Mouse (Mus musculus) heart, embryonic 15.5 days (tissue): ENCODE data around the gene Uvssa. TPM values are rescaled to one million over a fixed set of nuclear protein-coding genes. Genes with fewer than 3 reads are reported as not detected.

Experiments used
- ATAC-seq: fragments of 200-750 bp; cut with Nextera tagmentation; replicated peaks from 2 replicates; pipeline ENCODE4 v1.8.0; 2017; ENCODE audit warnings: low read depth, moderate TSS enrichment; ENCODE audit not compliant: insufficient number of reproducible peaks, insufficient read depth, low FRiP score
- H3K27ac ChIP-seq: fragments of 300-500 bp; sonication (generic); 2 replicates; pipeline ENCODE4 v1.5.1; 2015; ENCODE audit warnings: mild to moderate bottlenecking, inconsistent platforms
- H3K27me3 ChIP-seq: fragments of 300-500 bp; sonication (generic); 2 replicates; pipeline ENCODE4 v1.6.1; 2015; ENCODE audit warnings: inconsistent platforms
- H3K36me3 ChIP-seq: fragments of 300-500 bp; sonication (generic); 2 replicates; pipeline ENCODE4 v1.6.1; 2015; ENCODE audit warnings: mild to moderate bottlenecking, inconsistent platforms
- H3K4me1 ChIP-seq: fragments of 300-500 bp; sonication (generic); replicated peaks from 2 replicates; pipeline ENCODE4 v1.6.1; 2015; ENCODE audit warnings: inconsistent platforms
- H3K4me2 ChIP-seq: fragments of 300-500 bp; sonication (generic); 2 replicates; pipeline ENCODE4 v1.6.1; 2015; ENCODE audit warnings: inconsistent platforms, mild to moderate bottlenecking, moderate library complexity
- H3K4me3 ChIP-seq: fragments of 300-500 bp; sonication (generic); 2 replicates; pipeline ENCODE4 v1.5.1; 2015; ENCODE audit warnings: mild to moderate bottlenecking, inconsistent platforms
- H3K9ac ChIP-seq: fragments of 300-500 bp; sonication (generic); 2 replicates; pipeline ENCODE4 v1.6.1; 2015; ENCODE audit warnings: mild to moderate bottlenecking, inconsistent platforms
- H3K9me3 ChIP-seq: fragments of 300-500 bp; sonication (generic); replicated peaks from 2 replicates; pipeline ENCODE4 v1.6.1; 2016; ENCODE audit warnings: inconsistent platforms
- WGBS: fragments of 180-500 bp; shearing (Covaris S2); methylation state at CpG from one replicate; pipeline ENCODE4 v1.1.7; 2015; ENCODE audit warnings: mixed read lengths; 5-methylcytosine and 5-hydroxymethylcytosine counted together
- polyA plus RNA-seq: library from polyadenylated mRNA; unstranded; fragments of >200 nt; fragmentation: Nextera tagmentation; extraction: Ambion mirVana; gene quantifications from 2 replicates; pipeline ENCODE4 v1.2.1, GENCODE M21; 2015

Gene Uvssa
- polyA plus RNA-seq, 1 experiment from 2014 or later = 3.8 TPM

DNA sequence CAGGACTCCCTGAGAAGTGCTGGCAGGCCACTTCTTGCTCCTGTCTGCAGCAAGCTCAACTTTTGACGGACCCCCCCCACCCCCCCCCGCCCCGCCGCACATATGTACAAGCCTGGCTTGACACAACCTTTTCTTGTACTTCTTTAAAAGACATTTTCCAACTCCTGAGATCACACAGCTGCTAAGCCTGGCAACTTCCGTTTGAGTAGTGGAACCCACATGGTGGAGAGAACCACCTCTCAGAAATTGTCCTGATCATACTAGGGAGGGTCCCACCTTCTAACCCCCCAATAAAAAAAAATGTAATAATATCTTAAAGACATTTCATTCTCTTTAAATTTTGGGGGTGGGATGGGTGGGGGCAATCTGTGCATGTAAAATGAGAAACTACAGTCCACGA, 1.2 kb upstream of the Uvssa start:
- H3K4me2 ChIP-seq = peak overlapping the region; percentile 85
- H3K4me1 ChIP-seq = peaks cover 11% of the 10 kb centered on the region
- no peaks in the 10 kb centered on the region for H3K9me3 ChIP-seq
- ATAC-seq = no peak
- H3K27ac ChIP-seq = no peak overlapping the region
- H3K9ac ChIP-seq = peak overlapping the region; percentile 69; the same call in 1 of the 2 replicates
- peak overlapping the region; percentile 68 for H3K4me3 ChIP-seq
- peaks cover 26% of the 10 kb centered on the region for H3K36me3 ChIP-seq
- 39% methylated on average over 6 of the region's 6 CpGs for WGBS
- H3K27me3 ChIP-seq = no peaks in the 10 kb centered on the region

DNA sequence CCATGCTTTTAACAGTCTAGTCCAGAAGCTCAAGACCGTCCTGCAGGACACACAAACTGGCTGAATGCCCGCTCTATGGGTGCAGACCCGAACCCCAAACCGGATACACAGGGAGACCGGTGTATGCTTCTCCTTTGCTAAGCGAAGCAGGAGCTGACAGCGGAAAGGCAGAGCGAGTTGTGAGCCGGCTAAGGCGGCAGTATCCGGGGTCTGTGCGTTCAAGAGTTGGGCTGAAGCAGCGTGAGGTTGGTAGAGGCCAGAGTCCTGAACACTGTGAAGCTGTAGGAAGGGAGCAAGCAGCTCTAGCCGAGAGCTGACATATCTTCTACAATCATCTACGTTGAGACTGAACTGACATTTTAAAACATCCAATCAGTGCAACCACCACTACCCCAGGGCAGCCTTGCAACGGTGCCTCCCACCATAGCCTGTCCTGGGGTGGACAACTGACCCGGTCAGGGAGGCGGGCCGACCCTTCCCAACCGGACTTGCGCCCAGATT, 498 bp upstream of the Uvssa start:
- H3K27ac ChIP-seq = peak overlapping the region; percentile 98
- peaks cover 19% of the 10 kb centered on the region for H3K36me3 ChIP-seq
- peak overlapping the region; percentile 69 for H3K9ac ChIP-seq
- H3K4me3 ChIP-seq = peak overlapping the region; percentile 68
- H3K27me3 ChIP-seq = no peaks in the 10 kb centered on the region
- ATAC-seq = no peak; the same call in 1 of the 2 replicates
- under 1% methylated on average over 21 of the region's 21 CpGs for WGBS
- H3K4me2 ChIP-seq = peak overlapping the region; percentile 85
- H3K9me3 ChIP-seq = no peaks in the 10 kb centered on the region
- H3K4me1 ChIP-seq = peaks cover 11% of the 10 kb centered on the region

DNA sequence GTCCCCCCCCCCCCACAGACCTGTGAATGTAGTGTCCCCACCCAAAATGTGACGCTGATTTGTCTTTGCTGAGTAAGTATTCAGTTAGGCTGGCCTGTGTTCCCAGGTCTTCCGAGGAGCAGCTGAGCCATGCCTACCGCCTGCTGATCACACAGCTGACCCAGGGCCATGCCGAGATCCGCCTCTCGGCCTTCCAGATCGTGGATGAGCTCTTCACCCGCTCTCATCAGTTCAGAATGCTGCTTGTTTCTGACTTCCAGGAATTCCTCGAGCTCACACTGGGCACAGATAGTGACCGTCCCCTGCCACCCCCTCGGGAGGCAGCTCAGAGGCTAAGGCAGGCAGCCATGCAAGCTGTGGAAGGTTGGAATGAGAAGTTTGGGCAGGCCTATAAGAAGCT, 9.2 kb downstream of the Uvssa start:
- H3K36me3 ChIP-seq = peaks cover 7% of the 10 kb centered on the region; the same call in 1 of the 2 replicates
- no peaks in the 10 kb centered on the region for H3K4me1 ChIP-seq
- H3K4me2 ChIP-seq = no peak overlapping the region
- no peak overlapping the region for H3K27ac ChIP-seq
- H3K9me3 ChIP-seq = no peaks in the 10 kb centered on the region
- no peaks in the 10 kb centered on the region for H3K27me3 ChIP-seq
- ATAC-seq = no peak
- H3K9ac ChIP-seq = no peak overlapping the region
- 70% methylated on average over 11 of the region's 11 CpGs for WGBS
- H3K4me3 ChIP-seq = no peak overlapping the region

DNA sequence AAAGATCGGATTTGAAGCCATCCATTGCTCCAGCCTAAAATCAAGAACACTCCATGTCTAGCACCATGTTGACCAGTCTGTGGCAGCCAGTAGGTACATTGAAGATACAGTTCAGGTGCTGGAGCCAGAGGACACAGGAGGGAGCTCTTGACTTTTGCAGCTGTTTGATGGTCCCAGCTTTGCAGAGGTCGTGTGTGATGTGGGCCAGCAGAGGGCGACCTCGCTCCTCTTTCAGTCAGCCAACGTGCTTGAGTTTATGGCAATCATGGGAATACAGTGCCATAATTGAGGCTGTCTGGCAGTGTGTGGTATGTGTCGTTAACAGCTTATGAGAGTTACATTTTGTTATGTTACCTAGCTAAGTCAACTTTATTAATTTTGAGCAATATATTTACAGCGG, 15.5 kb downstream of the Uvssa start:
- 0 out of 2 replicates have a peak, but pooled peaks have one; percentile 35 for ATAC-seq
- WGBS = 15% methylated on average over 7 of the region's 7 CpGs
- no peak overlapping the region for H3K4me2 ChIP-seq
- H3K9me3 ChIP-seq = no peaks in the 10 kb centered on the region
- H3K27me3 ChIP-seq = no peaks in the 10 kb centered on the region
- H3K4me1 ChIP-seq = no peaks in the 10 kb centered on the region
- no peak overlapping the region for H3K4me3 ChIP-seq
- peaks cover 3% of the 10 kb centered on the region; the same call in 1 of the 2 replicates for H3K36me3 ChIP-seq
- no peak overlapping the region for H3K27ac ChIP-seq
- H3K9ac ChIP-seq = no peak overlapping the region

DNA sequence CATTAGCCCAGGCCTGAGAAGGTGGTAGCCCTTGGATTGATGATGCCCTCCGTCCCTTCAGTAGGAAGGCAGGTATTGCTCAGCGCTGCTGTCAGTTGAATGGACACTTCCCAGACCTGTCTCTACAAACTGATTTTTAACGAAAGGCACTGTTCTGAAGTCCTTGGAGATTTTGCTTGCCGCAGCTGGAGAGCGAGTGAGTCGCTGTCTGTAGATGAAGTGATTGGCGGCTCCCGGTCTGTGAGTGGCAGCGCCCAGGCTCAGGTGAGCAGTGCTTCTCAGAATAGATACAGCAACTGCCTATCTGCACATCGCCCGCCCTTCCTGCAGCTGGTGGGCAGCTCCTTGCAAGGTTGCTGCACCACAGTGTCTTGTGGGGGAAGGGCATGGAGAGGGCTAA, 17.3 kb downstream of the Uvssa start:
- 86% methylated on average over 11 of the region's 11 CpGs for WGBS
- peaks cover 3% of the 10 kb centered on the region; the same call in 1 of the 2 replicates for H3K36me3 ChIP-seq
- H3K27me3 ChIP-seq = no peaks in the 10 kb centered on the region
- H3K4me1 ChIP-seq = peaks cover 12% of the 10 kb centered on the region
- H3K4me2 ChIP-seq = no peak overlapping the region
- no peak overlapping the region for H3K9ac ChIP-seq
- H3K9me3 ChIP-seq = no peaks in the 10 kb centered on the region
- H3K27ac ChIP-seq = no peak overlapping the region
- no peak overlapping the region for H3K4me3 ChIP-seq
- no peak for ATAC-seq

DNA sequence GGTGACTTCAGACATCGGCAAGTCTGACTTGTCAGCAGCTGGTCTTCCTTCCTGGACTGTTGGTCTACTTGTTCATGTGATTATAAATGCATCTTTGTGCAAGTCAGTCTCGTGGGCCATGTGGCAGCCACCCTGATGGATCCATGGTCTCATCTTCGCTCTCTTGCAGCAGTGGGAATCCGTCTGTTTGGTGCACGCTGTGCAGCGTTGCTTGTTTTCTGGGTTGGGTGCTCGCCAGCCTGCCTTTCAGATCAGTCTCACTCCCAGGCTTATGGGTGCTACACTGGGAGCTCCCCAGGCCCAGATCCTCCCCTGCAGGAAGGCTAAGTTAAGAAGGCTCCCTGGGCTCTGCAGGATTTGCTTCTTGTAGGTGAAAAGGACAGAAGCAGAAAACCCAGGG, 18.5 kb downstream of the Uvssa start:
- no peak for ATAC-seq
- WGBS = 86% methylated on average over 7 of the region's 7 CpGs
- Histone ChIP-seq H3K9me3 (no peaks in the 10 kb centered on the region), H3K9ac (no peak overlapping the region), H3K27me3 (no peaks in the 10 kb centered on the region), H3K4me3 (no peak overlapping the region), H3K36me3 (no peaks in the 10 kb centered on the region), H3K4me1 (peaks cover 16% of the 10 kb centered on the region), H3K4me2 (no peak overlapping the region), H3K27ac (no peak overlapping the region)

DNA sequence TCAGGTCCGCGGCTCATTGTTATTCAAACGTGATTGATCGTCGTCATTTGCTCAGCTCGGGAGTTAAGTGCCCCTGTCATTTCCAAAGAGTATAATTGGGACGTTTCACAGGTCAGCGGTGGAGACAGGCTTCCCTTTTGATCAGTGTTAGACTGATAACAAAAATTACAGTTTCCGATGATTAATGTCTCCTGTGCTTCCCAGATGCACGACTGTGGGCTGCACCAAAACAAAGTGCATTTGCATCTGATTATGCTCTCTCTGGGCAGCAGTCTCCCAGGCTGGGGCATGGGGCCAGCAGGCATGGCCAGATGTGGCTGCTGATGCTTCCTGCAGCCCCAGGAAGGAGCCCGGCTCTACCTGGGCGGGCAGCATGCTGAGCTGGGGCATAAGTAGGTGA, 22.5 kb downstream of the Uvssa start:
- Histone ChIP-seq H3K36me3 (no peaks in the 10 kb centered on the region), H3K9ac (no peak overlapping the region), H3K4me2 (no peak overlapping the region), H3K4me1 (peaks cover 16% of the 10 kb centered on the region), H3K4me3 (no peak overlapping the region), H3K27ac (no peak overlapping the region), H3K9me3 (no peaks in the 10 kb centered on the region), H3K27me3 (no peaks in the 10 kb centered on the region)
- no peak for ATAC-seq
- 50% methylated on average over 12 of the region's 12 CpGs for WGBS

DNA sequence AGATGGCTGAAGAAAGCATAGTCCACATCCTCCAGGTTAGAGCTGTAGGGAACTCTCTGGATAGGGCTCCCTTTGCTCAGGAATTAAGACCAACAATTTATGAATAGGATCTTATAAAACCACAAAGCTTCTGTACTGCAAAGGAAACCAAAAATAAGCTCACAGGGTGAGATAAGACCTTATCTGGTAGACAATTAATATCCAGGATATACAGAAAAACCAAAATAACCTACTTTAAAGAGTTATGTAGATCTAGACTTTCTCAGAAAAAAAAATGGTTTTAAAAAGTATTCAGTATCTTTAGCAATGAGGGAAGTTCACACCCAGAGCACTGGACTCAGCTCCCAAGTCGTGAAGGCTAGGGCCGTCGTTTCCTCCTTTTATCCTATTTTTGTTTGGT, 42.0 kb downstream of the Uvssa start:
- Histone ChIP-seq H3K9me3 (no peaks in the 10 kb centered on the region), H3K36me3 (no peaks in the 10 kb centered on the region), H3K4me1 (no peaks in the 10 kb centered on the region), H3K4me2 (no peak overlapping the region), H3K4me3 (no peak overlapping the region), H3K9ac (no peak overlapping the region), H3K27ac (no peak overlapping the region), H3K27me3 (peaks cover under 1% of the 10 kb centered on the region)
- 57% methylated on average over 3 of the region's 3 CpGs for WGBS
- ATAC-seq = no peak

DNA sequence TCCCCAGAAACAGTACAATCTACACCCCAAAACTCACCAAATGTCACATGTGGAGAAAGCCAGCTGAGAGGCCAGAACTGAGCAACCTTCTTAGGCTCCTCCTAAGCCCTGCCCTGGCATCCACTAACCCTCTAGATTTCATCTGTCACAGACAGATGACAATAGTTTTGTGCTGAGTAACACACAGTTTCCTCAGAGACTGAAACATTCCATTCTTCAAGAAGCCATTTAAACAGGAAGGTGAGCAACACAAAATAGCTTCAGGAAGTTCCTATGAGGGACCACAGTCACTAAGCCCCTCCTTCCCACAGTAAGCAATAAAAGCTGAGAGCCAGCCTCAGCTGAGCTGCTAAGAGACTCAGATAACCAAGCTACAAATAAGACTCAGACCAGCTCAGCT, 49.1 kb downstream of the Uvssa start:
- Histone ChIP-seq H3K4me2 (no peak overlapping the region), H3K4me3 (no peak overlapping the region), H3K9me3 (no peaks in the 10 kb centered on the region), H3K36me3 (no peaks in the 10 kb centered on the region), H3K27ac (no peak overlapping the region), H3K27me3 (peaks cover 67% of the 10 kb centered on the region), H3K9ac (no peak overlapping the region), H3K4me1 (peaks cover 24% of the 10 kb centered on the region)
- no peak for ATAC-seq

DNA sequence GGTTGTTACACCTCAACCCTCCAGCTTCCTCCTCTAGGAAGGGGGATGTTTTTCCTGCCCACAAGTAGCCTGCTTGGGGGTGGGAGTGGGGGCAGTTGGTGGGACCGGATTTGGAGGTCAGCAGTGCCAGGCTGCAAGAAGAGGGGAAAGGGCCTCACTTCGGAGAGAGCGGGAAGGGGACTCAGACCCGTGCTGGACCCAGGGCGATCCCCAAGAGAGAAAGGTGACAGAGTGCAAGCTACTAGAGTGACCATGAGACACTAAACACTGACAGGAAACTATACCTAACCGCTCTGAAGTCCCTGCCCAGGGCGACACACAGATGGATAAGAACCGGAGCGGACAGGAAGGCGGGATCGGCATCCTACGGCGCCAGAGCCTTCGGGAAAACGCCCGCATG, 51.8 kb downstream of the Uvssa start:
- Histone ChIP-seq H3K36me3 (no peaks in the 10 kb centered on the region), H3K27me3 (peaks cover 93% of the 10 kb centered on the region), H3K9me3 (no peaks in the 10 kb centered on the region), H3K4me1 (peaks cover 49% of the 10 kb centered on the region), H3K4me2 (peak overlapping the region; percentile 57; the same call in 1 of the 2 replicates), H3K27ac (no peak overlapping the region), H3K4me3 (peak overlapping the region; percentile 38), H3K9ac (no peak overlapping the region)
- 4% methylated on average over 16 of the region's 16 CpGs for WGBS
- ATAC-seq = no peak

DNA sequence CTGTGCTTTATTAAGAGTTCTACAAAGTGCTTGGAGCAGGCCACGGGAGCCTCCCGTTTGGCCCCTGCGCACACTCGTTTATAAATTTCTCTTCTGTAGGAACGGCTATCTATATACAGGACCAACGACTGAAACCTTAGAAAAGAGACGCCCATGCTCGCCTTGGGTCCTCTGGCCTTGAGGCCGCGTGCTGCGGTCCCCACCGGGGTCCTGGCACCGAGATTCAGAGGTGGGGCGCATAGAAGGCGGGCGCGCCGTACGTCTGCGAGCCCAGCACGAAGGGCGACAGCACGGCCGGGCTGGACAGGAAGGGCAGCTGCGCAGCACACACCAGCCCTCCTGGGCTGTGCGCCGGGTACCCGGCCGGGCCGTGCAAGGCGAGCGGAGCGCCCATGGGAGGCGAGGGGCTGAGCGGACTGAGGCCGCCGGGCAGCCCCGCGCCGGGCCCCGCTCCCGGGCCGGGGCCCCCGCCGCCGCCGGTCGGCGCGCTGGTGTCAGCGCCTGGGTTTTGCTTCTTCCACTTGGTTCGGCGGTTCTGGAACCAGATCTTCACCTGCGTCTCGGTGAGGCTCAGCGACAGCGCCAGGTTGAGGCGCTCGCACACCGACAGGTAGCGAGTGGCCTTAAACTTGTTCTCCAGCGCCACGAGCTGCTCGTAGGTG, 52.3 kb downstream of the Uvssa start:
- WGBS = 1% methylated on average over 64 of the region's 64 CpGs
- Histone ChIP-seq H3K4me3 (peak overlapping the region; percentile 38), H3K9me3 (no peaks in the 10 kb centered on the region), H3K9ac (no peak overlapping the region), H3K4me1 (peaks cover 49% of the 10 kb centered on the region), H3K27ac (no peak overlapping the region), H3K36me3 (no peaks in the 10 kb centered on the region), H3K27me3 (peaks cover 94% of the 10 kb centered on the region), H3K4me2 (peak overlapping the region; percentile 57)
- no peak for ATAC-seq
